Mouse (Mus musculus) splenic B cell, adult 2 months (primary cell): ENCODE results near the gene 1700028P14Rik.
"Not testable (repeated sequence)": the region's sequence is repeated elsewhere in the genome, so short reads cannot be mapped to it uniquely, and the experiment has no call there.

Source experiments
- DNase-seq: peaks from one replicate; pipeline ENCODE4 v3.0.0-alpha.2; 2011; ENCODE audit warnings: low read depth, low spot score
- H3K27me3 ChIP-seq: 2 replicates; pipeline ENCODE4 v1.6.1; 2012; ENCODE audit warnings: mild to moderate bottlenecking, low read length, moderate library complexity, mixed read lengths; ENCODE audit not compliant: control insufficient read depth, poor library complexity, insufficient read depth, severe bottlenecking
- H3K36me3 ChIP-seq: 2 replicates; pipeline ENCODE4 v1.6.1; 2012; ENCODE audit warnings: mild to moderate bottlenecking, low read length, moderate library complexity, mixed read lengths; ENCODE audit not compliant: control insufficient read depth, poor library complexity, insufficient read depth, severe bottlenecking

Gene 1700028P14Rik

GRCm38 (mm10) chr19:23652644-23653043 is at the start of gene 1700028P14Rik:
Gene 1700028P14Rik (minus strand): TSS chr19:23652812.
- DNase-seq: no peak
- Histone ChIP-seq H3K36me3 (no peaks in the 10 kb centered on the region), H3K27me3 (no peaks in the 10 kb centered on the region)

GRCm38 (mm10) chr19:23699131-23699530 is 46.5 kb upstream of the 1700028P14Rik start:
- H3K36me3 ChIP-seq: 0 out of 2 replicates have a peak, but pooled peaks cover 5% of the 10 kb centered on the region
- H3K27me3 ChIP-seq: no peaks in the 10 kb centered on the region
- peak; percentile 17 for DNase-seq

- Histone ChIP-seq H3K36me3 (0 out of 2 replicates have a peak, but pooled peaks cover 5% of the 10 kb centered on the region), H3K27me3 (no peaks in the 10 kb centered on the region)
- DNase-seq: no peak
Observed at GRCm38 (mm10) chr19:23698366-23698765, 45.8 kb upstream of the 1700028P14Rik start.

GRCm38 (mm10) chr19:23697861-23698260 is 45.2 kb upstream of the 1700028P14Rik start:
- H3K27me3 ChIP-seq: no peaks in the 10 kb centered on the region
- H3K36me3 ChIP-seq: 0 out of 2 replicates have a peak, but pooled peaks cover 4% of the 10 kb centered on the region
- DNase-seq: no peak

GRCm38 (mm10) chr19:23694344-23694743 is 41.7 kb upstream of the 1700028P14Rik start:
- no peak for DNase-seq
- no peaks in the 10 kb centered on the region for H3K27me3 ChIP-seq
- 0 out of 2 replicates have a peak, but pooled peaks cover 3% of the 10 kb centered on the region for H3K36me3 ChIP-seq

- H3K36me3 ChIP-seq: no peaks in the 10 kb centered on the region
- no peak for DNase-seq
- no peaks in the 10 kb centered on the region for H3K27me3 ChIP-seq
Observed at GRCm38 (mm10) chr19:23688421-23688946, 35.9 kb upstream of the 1700028P14Rik start.

GRCm38 (mm10) chr19:23687296-23688021 is 34.8 kb upstream of the 1700028P14Rik start, which contains the start of gene Ptar1:
Gene Ptar1 (plus strand): TSS chr19:23687429.
- Histone ChIP-seq H3K36me3 (no peaks in the 10 kb centered on the region), H3K27me3 (no peaks in the 10 kb centered on the region)
- peak; percentile 88 for DNase-seq

- H3K36me3 ChIP-seq: no peaks in the 10 kb centered on the region
- no peak for DNase-seq
- H3K27me3 ChIP-seq: no peaks in the 10 kb centered on the region
Observed at GRCm38 (mm10) chr19:23686962-23687295, 34.3 kb upstream of the 1700028P14Rik start.

GRCm38 (mm10) chr19:23675656-23676055 is 23.0 kb upstream of the 1700028P14Rik start:
- DNase-seq, H3K27me3 ChIP-seq, H3K36me3 ChIP-seq: not testable (repeated sequence)

GRCm38 (mm10) chr19:23673021-23673420 is 20.4 kb upstream of the 1700028P14Rik start:
- H3K27me3 ChIP-seq: no peaks in the 10 kb centered on the region
- no peaks in the 10 kb centered on the region for H3K36me3 ChIP-seq
- no peak for DNase-seq

- H3K36me3 ChIP-seq: no peaks in the 10 kb centered on the region
- no peak for DNase-seq
- H3K27me3 ChIP-seq: no peaks in the 10 kb centered on the region
Observed at GRCm38 (mm10) chr19:23668142-23668655, 15.6 kb upstream of the 1700028P14Rik start.

- H3K36me3 ChIP-seq: no peaks in the 10 kb centered on the region
- no peak for DNase-seq
- no peaks in the 10 kb centered on the region for H3K27me3 ChIP-seq
Observed at GRCm38 (mm10) chr19:23664083-23664482, 11.5 kb upstream of the 1700028P14Rik start.

- Histone ChIP-seq H3K27me3 (no peaks in the 10 kb centered on the region), H3K36me3 (no peaks in the 10 kb centered on the region)
- DNase-seq: no peak
Observed at GRCm38 (mm10) chr19:23658350-23658749, 5.7 kb upstream of the 1700028P14Rik start.

- no peaks in the 10 kb centered on the region for H3K36me3 ChIP-seq
- no peak for DNase-seq
- H3K27me3 ChIP-seq: no peaks in the 10 kb centered on the region
Observed at GRCm38 (mm10) chr19:23657261-23657932, 4.8 kb upstream of the 1700028P14Rik start.

- H3K27me3 ChIP-seq: no peaks in the 10 kb centered on the region
- no peak for DNase-seq
- H3K36me3 ChIP-seq: no peaks in the 10 kb centered on the region
Observed at GRCm38 (mm10) chr19:23653154-23653553, 542 bp upstream of the 1700028P14Rik start.
